Mouse (Mus musculus) liver, embryonic 15.5 days (tissue): ENCODE results near the gene Nfic. TPM values are rescaled to one million over a fixed set of nuclear protein-coding genes. Genes with fewer than 3 reads are reported as not detected.

Source experiments
- ATAC-seq: fragments of 200-750 bp; cut with Nextera tagmentation; 2 replicates; pipeline ENCODE4 v1.8.0; 2017; ENCODE audit warnings: moderate number of reproducible peaks, mild to moderate bottlenecking, moderate library complexity; ENCODE audit not compliant: insufficient read depth
- H3K27ac ChIP-seq: fragments of 300-500 bp; sonication (generic); replicated peaks from 2 replicates; pipeline ENCODE4 v1.5.1; 2015; ENCODE audit warnings: mild to moderate bottlenecking, inconsistent platforms
- H3K27me3 ChIP-seq: fragments of 300-500 bp; sonication (generic); 2 replicates; pipeline ENCODE4 v1.6.1; 2015; ENCODE audit warnings: mild to moderate bottlenecking, inconsistent platforms
- H3K36me3 ChIP-seq: fragments of 300-500 bp; sonication (generic); replicated peaks from 2 replicates; pipeline ENCODE4 v1.6.1; 2015; ENCODE audit warnings: moderate library complexity, mild to moderate bottlenecking, inconsistent platforms
- H3K4me1 ChIP-seq: fragments of 300-500 bp; sonication (generic); replicated peaks from 2 replicates; pipeline ENCODE4 v1.6.1; 2015; ENCODE audit warnings: inconsistent platforms
- H3K4me2 ChIP-seq: fragments of 300-500 bp; sonication (generic); 2 replicates; pipeline ENCODE4 v1.6.1; 2015; ENCODE audit warnings: moderate library complexity, mild to moderate bottlenecking, inconsistent platforms
- H3K4me3 ChIP-seq: fragments of 300-500 bp; sonication (generic); replicated peaks from 2 replicates; pipeline ENCODE4 v1.5.1; 2015; ENCODE audit warnings: mild to moderate bottlenecking, inconsistent platforms
- H3K9ac ChIP-seq: fragments of 300-500 bp; sonication (generic); 2 replicates; pipeline ENCODE4 v1.6.1; 2015; ENCODE audit warnings: moderate library complexity, mild to moderate bottlenecking, inconsistent platforms
- H3K9me3 ChIP-seq: fragments of 300-500 bp; sonication (generic); replicated peaks from 2 replicates; pipeline ENCODE4 v1.6.1; 2016; ENCODE audit warnings: inconsistent platforms
- WGBS: fragments of 180-500 bp; shearing (Covaris S2); methylation state at CpG from one replicate; pipeline ENCODE4 v1.1.7; 2015; ENCODE audit warnings: mixed read lengths; ENCODE audit not compliant: insufficient replicate concordance; 5-methylcytosine and 5-hydroxymethylcytosine counted together
- polyA plus RNA-seq: library from polyadenylated mRNA; unstranded; fragments of >200 nt; fragmentation: Nextera tagmentation; extraction: Ambion mirVana; gene quantifications from 2 replicates; pipeline ENCODE4 v1.2.1, GENCODE M21; 2015

Gene Nfic
- polyA plus RNA-seq, 1 experiment from 2014 or later = 11.5 TPM

- WGBS = 65% methylated on average over 54 of the region's 54 CpGs
- peak overlapping the region; percentile 96 for H3K27ac ChIP-seq
- H3K4me3 ChIP-seq = peak overlapping the region; percentile 9
- no peaks in the 10 kb centered on the region for H3K27me3 ChIP-seq
- H3K4me2 ChIP-seq = peak overlapping the region; percentile 97
- peaks cover 83% of the 10 kb centered on the region for H3K36me3 ChIP-seq
- H3K9ac ChIP-seq = peak overlapping the region; percentile 58
- no peaks in the 10 kb centered on the region for H3K9me3 ChIP-seq
- no peak for ATAC-seq
- H3K4me1 ChIP-seq = peaks cover 99% of the 10 kb centered on the region
These were observed 91.7 kb downstream of the Nfic start for GRCm38 (mm10) chr10:81363436-81364346.

GRCm38 (mm10) chr10:81362336-81362949 is 93.0 kb downstream of the Nfic start:
- 18% methylated on average over 12 of the region's 12 CpGs for WGBS
- Histone ChIP-seq H3K36me3 (peaks cover 70% of the 10 kb centered on the region), H3K9me3 (no peaks in the 10 kb centered on the region), H3K4me3 (peak overlapping the region; percentile 4), H3K9ac (peak overlapping the region; percentile 58), H3K4me1 (peaks cover 99% of the 10 kb centered on the region), H3K27me3 (no peaks in the 10 kb centered on the region), H3K4me2 (peak overlapping the region; percentile 97), H3K27ac (peak overlapping the region; percentile 96)
- ATAC-seq = peak; percentile 85

- 67% methylated on average over 8 of the region's 8 CpGs for WGBS
- Histone ChIP-seq H3K4me1 (peaks cover 96% of the 10 kb centered on the region), H3K9me3 (no peaks in the 10 kb centered on the region), H3K36me3 (peaks cover 55% of the 10 kb centered on the region), H3K27me3 (no peaks in the 10 kb centered on the region), H3K9ac (peak overlapping the region; percentile 58), H3K4me3 (no peak overlapping the region), H3K4me2 (peak overlapping the region; percentile 97), H3K27ac (peak overlapping the region; percentile 96)
- ATAC-seq = no peak
These were observed 94.7 kb downstream of the Nfic start for GRCm38 (mm10) chr10:81360721-81361120.

- Histone ChIP-seq H3K36me3 (peaks cover 44% of the 10 kb centered on the region), H3K4me1 (peaks cover 92% of the 10 kb centered on the region), H3K27me3 (no peaks in the 10 kb centered on the region), H3K9ac (peak overlapping the region; percentile 100), H3K27ac (peak overlapping the region; percentile 96), H3K4me2 (peak overlapping the region; percentile 97), H3K9me3 (no peaks in the 10 kb centered on the region), H3K4me3 (peak overlapping the region; percentile 97)
- 37% methylated on average over 1 of the region's 1 CpGs for WGBS
- ATAC-seq = no peak
These were observed 96.6 kb downstream of the Nfic start for GRCm38 (mm10) chr10:81358841-81359240.

- Histone ChIP-seq H3K4me2 (peak overlapping the region; percentile 97), H3K36me3 (peaks cover 37% of the 10 kb centered on the region), H3K4me3 (peak overlapping the region; percentile 97), H3K27me3 (no peaks in the 10 kb centered on the region), H3K27ac (peak overlapping the region; percentile 96), H3K9ac (peak overlapping the region; percentile 100), H3K9me3 (no peaks in the 10 kb centered on the region), H3K4me1 (peaks cover 86% of the 10 kb centered on the region)
- 20% methylated on average over 4 of the region's 4 CpGs for WGBS
- no peak for ATAC-seq
These were observed 97.2 kb downstream of the Nfic start for GRCm38 (mm10) chr10:81358209-81358608.

GRCm38 (mm10) chr10:81356991-81357844 is 98.2 kb downstream of the Nfic start, which contains the start of gene Mfsd12:
Gene Mfsd12 (plus strand): TSS chr10:81357491.
- Histone ChIP-seq H3K4me2 (peak within 1 kb of the TSS; percentile 97), H3K4me1 (peaks cover 84% of the 10 kb centered on the region), H3K27me3 (no peaks in the 10 kb centered on the region), H3K27ac (peak within 1 kb of the TSS; percentile 96), H3K9me3 (no peaks in the 10 kb centered on the region), H3K4me3 (peak within 1 kb of the TSS; percentile 97), H3K9ac (peak within 1 kb of the TSS; percentile 100), H3K36me3 (peaks cover 29% of the 10 kb centered on the region)
- peak; percentile 85 for ATAC-seq
- 1% methylated on average over 75 of the region's 79 CpGs for WGBS

- H3K9ac ChIP-seq = peak overlapping the region; percentile 100
- no peak for ATAC-seq
- peak overlapping the region; percentile 74 for H3K27ac ChIP-seq
- H3K9me3 ChIP-seq = no peaks in the 10 kb centered on the region
- WGBS = 26% methylated on average over 12 of the region's 12 CpGs
- H3K4me2 ChIP-seq = peak overlapping the region; percentile 97
- H3K36me3 ChIP-seq = peaks cover 21% of the 10 kb centered on the region
- peaks cover 84% of the 10 kb centered on the region for H3K4me1 ChIP-seq
- no peaks in the 10 kb centered on the region for H3K27me3 ChIP-seq
- H3K4me3 ChIP-seq = peak overlapping the region; percentile 97
These were observed 99.0 kb downstream of the Nfic start for GRCm38 (mm10) chr10:81356352-81356990.

- H3K4me1 ChIP-seq = peaks cover 82% of the 10 kb centered on the region
- no peaks in the 10 kb centered on the region for H3K9me3 ChIP-seq
- no peak overlapping the region for H3K27ac ChIP-seq
- peaks cover 12% of the 10 kb centered on the region for H3K36me3 ChIP-seq
- H3K4me2 ChIP-seq = no peak overlapping the region
- H3K27me3 ChIP-seq = no peaks in the 10 kb centered on the region
- no peak overlapping the region for H3K4me3 ChIP-seq
- 46% methylated on average over 4 of the region's 4 CpGs for WGBS
- H3K9ac ChIP-seq = no peak overlapping the region
- no peak for ATAC-seq
These were observed 99.9 kb downstream of the Nfic start for GRCm38 (mm10) chr10:81355533-81355932.

- Histone ChIP-seq H3K36me3 (peaks cover 6% of the 10 kb centered on the region), H3K4me3 (no peak overlapping the region), H3K9me3 (no peaks in the 10 kb centered on the region), H3K27me3 (no peaks in the 10 kb centered on the region), H3K4me2 (no peak overlapping the region), H3K9ac (no peak overlapping the region), H3K27ac (no peak overlapping the region; the same call in 1 of the 2 replicates), H3K4me1 (peaks cover 78% of the 10 kb centered on the region)
- 70% methylated on average over 9 of the region's 9 CpGs for WGBS
- no peak for ATAC-seq
These were observed 100.5 kb downstream of the Nfic start for GRCm38 (mm10) chr10:81354738-81355477.
